ENCODE assay signal across 15 mouse cellular contexts in genomic region chr3:122488051-122488754, GRCm38 (mm10).
A peak's percentile ranks its signal among the peaks of the same experiment; 100 is the strongest.
DNase-seq lines count a peak whose midpoint lies in the region; ATAC-seq and TF ChIP-seq lines count a peak whose summit lies in the region.
"Had no signal": no experiment of that assay in that cellular context is flagged by ENCODE, and none has a peak within 500 bp of the region (broad histone marks: within the 10 kb centered on the region; RNA-seq: fewer than 3 reads in every experiment).

No protein-coding gene starts in this region.

- no peak for TF ChIP-seq CTCF in layer of hippocampus, adult 2 months (conservative IDR thresholded peaks at IDR 0.05)

- H3K4me3 ChIP-seq in forebrain, embryonic 10.5 days: 0 out of 2 replicates have a peak overlapping the region, but pooled peaks have one; percentile 1
- H3K4me3 ChIP-seq in forebrain, embryonic 15.5 days: no peak overlapping the region
- H3K4me3 ChIP-seq in lung, embryonic 15.5 days: no peak overlapping the region
- no peak overlapping the region for H3K4me3 ChIP-seq in embryonic facial prominence, embryonic 13.5 days
- no peak overlapping the region for H3K4me3 ChIP-seq in layer of hippocampus, adult 2 months
- H3K4me3 ChIP-seq: heart, embryonic 10.5 days had no signal

- no peaks in the 10 kb centered on the region for H3K36me3 ChIP-seq in forebrain, embryonic 10.5 days (replicated peaks)
- H3K36me3 ChIP-seq in forebrain, embryonic 15.5 days: no peaks in the 10 kb centered on the region
- H3K36me3 ChIP-seq in lung, embryonic 15.5 days: no peaks in the 10 kb centered on the region
- no peaks in the 10 kb centered on the region for H3K36me3 ChIP-seq in embryonic facial prominence, embryonic 13.5 days
- H3K36me3 ChIP-seq: heart, embryonic 10.5 days had no signal

- no peak for ATAC-seq in forebrain, embryonic 15.5 days (replicated peaks)
- ATAC-seq in lung, embryonic 15.5 days (ENCODE audit: borderline replicate concordance, extremely low read depth, low FRiP score, low TSS enrichment): no peak
- no peak for ATAC-seq in embryonic facial prominence, embryonic 13.5 days (ENCODE audit: insufficient number of reproducible peaks, insufficient read depth, low FRiP score, low TSS enrichment, low read depth)
- ATAC-seq: hindbrain, embryonic 16.5 days had no signal

- peak overlapping the region; percentile 75 for H3K27ac ChIP-seq in forebrain, embryonic 10.5 days
- no peak overlapping the region for H3K27ac ChIP-seq in forebrain, embryonic 15.5 days (replicated peaks)
- 0 out of 2 replicates have a peak overlapping the region, but pooled peaks have one; percentile 35 for H3K27ac ChIP-seq in lung, embryonic 15.5 days
- H3K27ac ChIP-seq in embryonic facial prominence, embryonic 13.5 days: peak overlapping the region; percentile 28; the same call in 1 of the 2 replicates
- no peak overlapping the region for H3K27ac ChIP-seq in layer of hippocampus, adult 2 months
- H3K27ac ChIP-seq: heart, embryonic 10.5 days; liver, embryonic 14.5 days had no signal

- 26% methylated on average over 1 of the region's 1 CpGs for WGBS in forebrain, embryonic 10.5 days
- WGBS in forebrain, embryonic 15.5 days: 29% methylated on average over 1 of the region's 1 CpGs
- WGBS in lung, embryonic 15.5 days: 50% methylated on average over 1 of the region's 1 CpGs
- WGBS in embryonic facial prominence, embryonic 13.5 days: 50% methylated on average over 1 of the region's 1 CpGs

- no peaks in the 10 kb centered on the region for H3K27me3 ChIP-seq in forebrain, embryonic 10.5 days (ENCODE audit: poor library complexity, severe bottlenecking)
- no peaks in the 10 kb centered on the region for H3K27me3 ChIP-seq in forebrain, embryonic 15.5 days
- no peaks in the 10 kb centered on the region for H3K27me3 ChIP-seq in lung, embryonic 15.5 days
- H3K27me3 ChIP-seq in embryonic facial prominence, embryonic 13.5 days: no peaks in the 10 kb centered on the region; the same call in 1 of the 2 replicates

- peaks cover 76% of the 10 kb centered on the region for H3K4me1 ChIP-seq in forebrain, embryonic 10.5 days
- H3K4me1 ChIP-seq in forebrain, embryonic 15.5 days: peaks cover 28% of the 10 kb centered on the region
- H3K4me1 ChIP-seq in lung, embryonic 15.5 days: peaks cover 19% of the 10 kb centered on the region
- peaks cover 30% of the 10 kb centered on the region for H3K4me1 ChIP-seq in embryonic facial prominence, embryonic 13.5 days

- DNase-seq in forebrain, embryonic 10.5 days (ENCODE audit: extremely low spot score, low spot score): no peak
- DNase-seq in lung, postnatal 25 days (ENCODE audit: low spot score): no peak
- peak; percentile 82 for DNase-seq in NIH3T3 (ENCODE audit: low read depth)
- no peak for DNase-seq in kidney, adult 11 months
- no peak for DNase-seq in layer of hippocampus, adult 2 months (ENCODE audit: low spot score in 2 of 2)
- DNase-seq: cerebellum, postnatal 10 days; gastrocnemius, postnatal 14 days; heart, postnatal 14 days; kidney, adult 2 months had no signal

- no peak overlapping the region for H3K9ac ChIP-seq in forebrain, embryonic 15.5 days (replicated peaks)
- H3K9ac ChIP-seq in lung, embryonic 15.5 days: no peak overlapping the region
- H3K9ac ChIP-seq in embryonic facial prominence, embryonic 13.5 days: no peak overlapping the region
- H3K9ac ChIP-seq: liver, embryonic 14.5 days had no signal

- H3K9me3 ChIP-seq in forebrain, embryonic 10.5 days: no peaks in the 10 kb centered on the region
- no peaks in the 10 kb centered on the region for H3K9me3 ChIP-seq in forebrain, embryonic 15.5 days
- no peaks in the 10 kb centered on the region for H3K9me3 ChIP-seq in lung, embryonic 15.5 days
- H3K9me3 ChIP-seq in embryonic facial prominence, embryonic 13.5 days: no peaks in the 10 kb centered on the region
- H3K9me3 ChIP-seq: heart, embryonic 10.5 days had no signal

- no peak overlapping the region for H3K4me2 ChIP-seq in forebrain, embryonic 15.5 days (replicated peaks)
- H3K4me2 ChIP-seq in lung, embryonic 15.5 days: no peak overlapping the region
- no peak overlapping the region for H3K4me2 ChIP-seq in embryonic facial prominence, embryonic 13.5 days

Comparison
In these comparisons a context has a peak if more than half of its experiments do, and no peak if none do; other contexts are left out.
1. H3K27ac ChIP-seq: peak in forebrain, embryonic 10.5 days (single experiment), lung, embryonic 15.5 days (single experiment) and embryonic facial prominence, embryonic 13.5 days (single experiment); none in forebrain, embryonic 15.5 days (single experiment) and layer of hippocampus, adult 2 months (single experiment).